Mouse (Mus musculus): ENCODE results near the gene Ptprh. TPM values are rescaled to one million over a fixed set of nuclear protein-coding genes. Genes with fewer than 3 reads are reported as not detected.
A peak's percentile ranks its signal among the peaks of the same experiment; 100 is the strongest.

The Ptprh gene
- total and polyA plus RNA-seq, 3 experiments: not detected

GRCm38 (mm10) chr7:4527302-4527689 is 76.5 kb downstream of the Ptprh start:
- H3K4me1 ChIP-seq (ENCODE audit: control insufficient read depth in 1 of 2, insufficient read depth in 2 of 2): peaks cover 7 to 12% of the 10 kb centered on the region in 2 experiments
- in situ Hi-C loops (cut with MboI; ENCODE audit: low pct_ligation_motif_present, low pct_unique_long_range_greater_than_20kb, low sequenced_read_pairs) (loop anchor here (5.0 kb wide), 1 partner anchor 50 kb away; no protein-coding TSS in a partner anchor), dilution Hi-C loops (cut with MboI; ENCODE audit: extremely low pct_ligation_motif_present, extremely low pct_unique_long_range_greater_than_20kb, low sequenced_read_pairs) (no loop called here)
- peak overlapping the region in 2 of 3 experiments; percentile 30 to 52 for H3K4me3 ChIP-seq (replicated peaks in 1 of 3; ENCODE audit: low read depth in 2 of 3, low read length in 2 of 3, poor library complexity in 1 of 3)
- no peaks in the 10 kb centered on the region for H3K79me2 ChIP-seq (replicated peaks; ENCODE audit: control insufficient read depth, extremely low read depth, insufficient read depth, poor library complexity, severe bottlenecking)
- peak overlapping the region; percentile 40; the same call in 1 of the 2 replicates for H3K4me2 ChIP-seq (ENCODE audit: insufficient read depth, low read depth, poor library complexity, severe bottlenecking)
- H3K36me3 ChIP-seq (replicated peaks in 1 of 2; ENCODE audit: control insufficient read depth in 1 of 2, insufficient read depth in 1 of 2, low read length in 1 of 2): no peaks in the 10 kb centered on the region
- no peak overlapping the region for H3K9ac ChIP-seq (ENCODE audit: insufficient read depth, low read depth)
- no peak for DNase-seq (ENCODE audit: extremely low read depth)
- TF ChIP-seq JUN (IDR thresholded peaks at IDR 0.05; ENCODE audit: insufficient read depth, low read depth, low read length) (no peak), SMC3 (IDR thresholded peaks at IDR 0.05; ENCODE audit: low read depth, low read length) (no peak), IRF4 (IDR thresholded peaks at IDR 0.05; ENCODE audit: low read depth, low read length) (no peak), RCOR1 (conservative IDR thresholded peaks at IDR 0.05; ENCODE audit: low read depth, low read length) (no peak), CHD2 (IDR thresholded peaks at IDR 0.05; ENCODE audit: low read length) (no peak), USF2 (conservative IDR thresholded peaks at IDR 0.05; ENCODE audit: low read depth, low read length) (no peak), POLR2A (IDR thresholded peaks at IDR 0.05; ENCODE audit: low read depth, low read length) (no peak), CHD1 (IDR thresholded peaks at IDR 0.05; ENCODE audit: low read depth, low read length) (no peak), SIN3A (IDR thresholded peaks at IDR 0.05; ENCODE audit: low read length) (no peak; the same call in 1 of the 2 replicates), TCF12 (IDR thresholded peaks at IDR 0.05; ENCODE audit: low read depth, low read length) (no peak), ZMIZ1 (IDR thresholded peaks at IDR 0.05; ENCODE audit: low read depth, low read length) (no peak), MYC (IDR thresholded peaks at IDR 0.05; ENCODE audit: low read depth, low read length) (no peak), ETS1 (conservative IDR thresholded peaks at IDR 0.05; ENCODE audit: low read depth, low read length) (no peak), CTCF (conservative IDR thresholded peaks at IDR 0.05 in 1 of 2, IDR thresholded peaks at IDR 0.05 in 1 of 2; ENCODE audit: low read depth in 2 of 2, low read length in 2 of 2) (no peak), BHLHE40 (IDR thresholded peaks at IDR 0.05; ENCODE audit: low read depth, low read length) (no peak), MEF2A (IDR thresholded peaks at IDR 0.05; ENCODE audit: borderline replicate concordance, low read depth, low read length) (no peak), TBP (conservative IDR thresholded peaks at IDR 0.05; ENCODE audit: low read depth, low read length) (no peak), UBTF (IDR thresholded peaks at IDR 0.05; ENCODE audit: low read depth, low read length) (no peak), ELF1 (IDR thresholded peaks at IDR 0.05; ENCODE audit: low read depth, low read length) (no peak)
- H3K27me3 ChIP-seq (replicated peaks): peaks cover 4% of the 10 kb centered on the region
- H3K27ac ChIP-seq (ENCODE audit: insufficient read depth, low read depth): no peak overlapping the region
- no peaks in the 10 kb centered on the region for H3K9me3 ChIP-seq (replicated peaks; ENCODE audit: low read length)
